Mouse (Mus musculus) midbrain, embryonic 11.5 days (tissue): ENCODE measurements at regions not wholly inside any gene's neighbourhood (a gene's known extent, or its start where the extent isn't known, plus 50 kb on each side); places are given as distances from the start of the nearest gene placed in this dataset.
"Not testable (repeated sequence)": the region's sequence is repeated elsewhere in the genome, so short reads cannot be mapped to it uniquely, and the experiment has no call there.

Experiments
- ATAC-seq: fragments of 200-750 bp; cut with Nextera tagmentation; 2 replicates; pipeline ENCODE4 v1.8.0; 2017; ENCODE audit warnings: moderate TSS enrichment, moderate library complexity; ENCODE audit not compliant: low FRiP score
- DNase-seq: peaks from one replicate; pipeline ENCODE4 v3.0.0; 2015; ENCODE audit warnings: low spot score; ENCODE audit errors: missing footprints
- H3K27ac ChIP-seq: fragments of 300-500 bp; sonication (generic); 2 replicates; pipeline ENCODE4 v1.5.1; 2014; ENCODE audit warnings: low read depth, low read length
- H3K27me3 ChIP-seq: fragments of 300-500 bp; sonication (generic); 2 replicates; pipeline ENCODE4 v1.6.1; 2014; ENCODE audit warnings: mild to moderate bottlenecking, low read length, moderate library complexity, mixed read lengths; ENCODE audit not compliant: control insufficient read depth, insufficient read depth
- H3K36me3 ChIP-seq: fragments of 300-500 bp; sonication (generic); 2 replicates; pipeline ENCODE4 v1.6.1; 2014; ENCODE audit warnings: mild to moderate bottlenecking, low read length, moderate library complexity, mixed read lengths; ENCODE audit not compliant: control insufficient read depth, insufficient read depth
- H3K4me1 ChIP-seq: fragments of 300-500 bp; sonication (generic); 2 replicates; pipeline ENCODE4 v1.6.1; 2014; ENCODE audit warnings: low read length; ENCODE audit not compliant: control insufficient read depth, insufficient read depth
- H3K4me2 ChIP-seq: fragments of 300-500 bp; sonication (generic); 2 replicates; pipeline ENCODE4 v1.6.1; 2014; ENCODE audit warnings: mild to moderate bottlenecking, moderate library complexity
- H3K4me3 ChIP-seq: fragments of 300-500 bp; sonication (generic); 2 replicates; pipeline ENCODE4 v1.5.1; 2014; ENCODE audit warnings: low read depth, low read length
- H3K9ac ChIP-seq: fragments of 300-500 bp; sonication (generic); 2 replicates; pipeline ENCODE4 v1.6.1; 2014; ENCODE audit warnings: low read length
- H3K9me3 ChIP-seq: fragments of 300-500 bp; sonication (generic); 2 replicates; pipeline ENCODE4 v1.6.1; 2016; ENCODE audit warnings: low read length; ENCODE audit not compliant: control insufficient read depth
- WGBS: fragments of 180-500 bp; shearing (Covaris S2); extraction: QIAGEN DNeasy Blood & Tissue Kit; methylation state at CpG from one replicate; pipeline ENCODE4 v1.1.7; 2014; 5-methylcytosine and 5-hydroxymethylcytosine counted together

DNA sequence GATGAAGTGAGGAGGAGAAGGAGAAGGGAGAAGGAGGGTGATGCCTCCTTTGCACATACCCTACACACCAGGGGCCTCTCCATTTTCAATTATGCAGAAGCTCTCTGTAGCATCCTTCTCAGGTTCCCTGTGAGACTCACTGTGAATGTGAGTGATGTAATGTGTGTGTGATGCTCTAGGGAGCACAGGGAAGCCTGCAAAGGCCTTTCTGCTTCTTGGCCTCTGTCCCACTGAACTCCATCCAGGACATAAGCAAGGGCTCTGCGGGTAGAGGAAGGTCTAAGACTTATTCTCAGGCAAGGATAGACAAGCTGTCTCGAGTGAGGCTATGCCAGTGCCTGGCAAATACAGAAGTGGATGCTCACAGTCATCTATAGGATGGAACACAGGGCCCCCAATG is 73.0 kb upstream of the Slc1a3 start:
- H3K27me3 ChIP-seq = no peaks in the 10 kb centered on the region
- no peak overlapping the region for H3K4me2 ChIP-seq
- ATAC-seq (no peak), DNase-seq (no peak)
- H3K9ac ChIP-seq = no peak overlapping the region
- no peaks in the 10 kb centered on the region for H3K36me3 ChIP-seq
- no peak overlapping the region for H3K27ac ChIP-seq
- no peak overlapping the region for H3K4me3 ChIP-seq
- WGBS = 72% methylated on average over 2 of the region's 2 CpGs
- peaks cover 5% of the 10 kb centered on the region for H3K4me1 ChIP-seq
- no peaks in the 10 kb centered on the region for H3K9me3 ChIP-seq

- Histone ChIP-seq H3K27me3 (no peaks in the 10 kb centered on the region), H3K9me3 (no peaks in the 10 kb centered on the region), H3K27ac (no peak overlapping the region), H3K4me2 (no peak overlapping the region), H3K9ac (no peak overlapping the region), H3K36me3 (no peaks in the 10 kb centered on the region), H3K4me1 (peaks cover 5% of the 10 kb centered on the region), H3K4me3 (no peak overlapping the region)
- DNase-seq = no peak
- no peak for ATAC-seq
- whole genome bisulfite sequencing = 71% methylated on average over 1 of the region's 1 CpGs
Measured at GRCm38 (mm10) chr15:8783036-8783435, 72.5 kb upstream of the Slc1a3 start.

DNA sequence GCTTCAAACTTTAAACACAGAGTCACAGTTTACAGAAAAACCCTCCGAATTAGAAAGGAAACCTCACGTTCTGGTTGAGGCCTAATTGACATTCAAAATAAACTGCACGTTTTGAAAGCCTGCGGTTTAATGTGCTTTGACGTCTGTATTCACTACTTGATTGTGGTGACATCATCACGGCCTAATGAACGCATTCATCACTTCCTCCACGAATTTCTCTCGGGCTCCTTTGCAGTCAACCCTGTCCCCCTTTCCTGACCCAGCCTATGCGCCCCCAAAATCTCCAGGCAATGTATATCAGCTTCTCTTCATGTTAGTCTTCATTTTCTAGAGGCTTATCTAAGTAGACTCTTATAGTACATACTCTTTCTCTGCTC is 71.6 kb upstream of the Slc1a3 start:
- no peaks in the 10 kb centered on the region for H3K36me3 ChIP-seq
- WGBS = 70% methylated on average over 10 of the region's 10 CpGs
- ATAC-seq = no peak
- no peak overlapping the region for H3K9ac ChIP-seq
- H3K27ac ChIP-seq = no peak overlapping the region
- H3K9me3 ChIP-seq = no peaks in the 10 kb centered on the region
- no peaks in the 10 kb centered on the region for H3K27me3 ChIP-seq
- no peak overlapping the region for H3K4me3 ChIP-seq
- peaks cover 5% of the 10 kb centered on the region for H3K4me1 ChIP-seq
- H3K4me2 ChIP-seq = no peak overlapping the region
- DNase-seq = no peak

- H3K9me3 ChIP-seq = no peaks in the 10 kb centered on the region
- no peak overlapping the region; the same call in 1 of the 2 replicates for H3K9ac ChIP-seq
- no peak overlapping the region for H3K4me2 ChIP-seq
- DNase-seq (peak; percentile 89), ATAC-seq (peak; percentile 88)
- no peaks in the 10 kb centered on the region for H3K27me3 ChIP-seq
- no peak overlapping the region for H3K4me3 ChIP-seq
- WGBS = 65% methylated on average over 28 of the region's 28 CpGs
- peaks cover 5% of the 10 kb centered on the region for H3K4me1 ChIP-seq
- no peaks in the 10 kb centered on the region for H3K36me3 ChIP-seq
- H3K27ac ChIP-seq = peak overlapping the region; percentile 55
Measured at GRCm38 (mm10) chr15:8781159-8782130, 70.9 kb upstream of the Slc1a3 start.

DNA sequence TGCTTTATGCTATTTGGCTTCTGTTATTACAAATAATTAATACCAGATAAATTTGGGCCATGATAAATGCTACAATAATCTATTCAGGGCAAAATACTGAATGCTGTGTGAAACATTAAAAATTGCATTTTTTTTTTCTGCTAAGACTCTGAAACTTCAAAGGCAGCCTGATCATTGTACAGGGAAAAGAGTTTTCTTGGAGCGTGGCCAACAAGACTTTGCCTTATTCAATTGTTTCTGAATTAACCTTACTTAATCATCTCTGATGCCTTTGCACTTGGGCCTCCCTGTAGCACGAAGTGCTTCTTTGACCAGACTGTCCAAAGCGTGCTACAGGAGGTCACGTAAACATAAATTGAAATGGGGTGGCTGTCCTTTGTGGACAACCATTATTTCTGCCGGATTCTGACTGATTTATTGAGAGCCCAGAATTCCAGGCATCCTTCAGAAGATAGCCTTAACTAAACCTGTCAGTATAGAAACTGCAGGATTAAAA is 69.9 kb upstream of the Slc1a3 start:
- ATAC-seq = no peak; the same call in 1 of the 2 replicates
- H3K27me3 ChIP-seq = no peaks in the 10 kb centered on the region
- H3K9ac ChIP-seq = no peak overlapping the region
- H3K4me2 ChIP-seq = no peak overlapping the region
- H3K9me3 ChIP-seq = no peaks in the 10 kb centered on the region
- DNase-seq = no peak
- peak overlapping the region; percentile 55 for H3K27ac ChIP-seq
- peaks cover 5% of the 10 kb centered on the region for H3K4me1 ChIP-seq
- no peak overlapping the region for H3K4me3 ChIP-seq
- H3K36me3 ChIP-seq = no peaks in the 10 kb centered on the region
- WGBS = 70% methylated on average over 5 of the region's 5 CpGs

DNA sequence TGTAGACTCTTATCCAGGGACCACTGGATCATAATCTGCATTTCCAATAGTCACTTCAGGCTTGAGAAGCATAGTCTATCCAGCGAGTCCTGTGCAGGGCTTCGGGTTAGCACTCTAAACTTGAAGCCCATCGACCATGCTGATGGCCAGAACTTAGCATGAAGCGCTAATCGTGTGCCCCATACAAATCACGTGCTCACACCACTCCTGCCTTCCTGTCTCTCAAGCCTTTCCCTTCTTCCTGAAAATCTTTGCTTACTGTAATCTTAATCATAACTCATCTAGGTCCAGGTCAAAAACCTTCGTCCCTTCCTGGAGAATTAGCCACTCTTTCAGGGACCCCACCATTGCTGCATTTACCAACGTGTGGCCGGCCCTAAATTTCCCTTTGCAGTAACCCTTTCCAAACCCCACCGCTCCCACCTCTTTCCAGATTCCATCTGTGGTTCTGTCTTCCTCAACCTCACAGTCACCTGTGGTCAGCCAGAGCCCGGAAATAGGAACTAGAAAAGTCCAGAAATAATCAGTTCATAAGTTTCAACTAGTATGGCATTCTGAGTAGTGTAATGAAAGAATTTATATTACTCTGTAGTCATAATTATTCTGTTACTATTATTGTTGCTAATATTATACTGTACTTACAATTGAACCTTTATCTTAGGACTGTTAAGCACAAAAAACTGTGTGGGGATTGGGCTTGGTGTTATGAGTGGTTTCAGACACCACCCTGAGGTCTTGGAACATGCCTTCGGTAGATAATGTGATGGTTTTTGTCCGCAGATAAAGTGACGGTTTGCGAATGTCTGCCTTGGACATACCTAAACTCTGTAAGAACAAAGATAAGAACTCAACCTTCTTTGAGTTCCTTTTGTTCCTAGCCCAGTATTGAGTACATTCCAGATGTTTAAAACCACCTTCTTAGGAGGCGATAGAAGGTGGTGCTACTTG is 57.3 kb upstream of the Slc1a3 start:
- no peak overlapping the region for H3K27ac ChIP-seq
- H3K4me1 ChIP-seq = no peaks in the 10 kb centered on the region
- no peaks in the 10 kb centered on the region for H3K27me3 ChIP-seq
- no peak overlapping the region for H3K4me2 ChIP-seq
- whole genome bisulfite sequencing = 92% methylated on average over 16 of the region's 16 CpGs
- H3K36me3 ChIP-seq = no peaks in the 10 kb centered on the region
- H3K9me3 ChIP-seq = no peaks in the 10 kb centered on the region
- ATAC-seq = no peak
- H3K9ac ChIP-seq = no peak overlapping the region
- DNase-seq = no peak
- no peak overlapping the region for H3K4me3 ChIP-seq

GRCm38 (mm10) chr15:8766208-8766607 is 55.6 kb upstream of the Slc1a3 start:
- not testable (repeated sequence) for H3K27ac ChIP-seq, H3K4me2 ChIP-seq, H3K9me3 ChIP-seq, H3K4me1 ChIP-seq, H3K4me3 ChIP-seq, H3K9ac ChIP-seq, H3K27me3 ChIP-seq, H3K36me3 ChIP-seq, DNase-seq, ATAC-seq

GRCm38 (mm10) chr15:8761741-8762271 is 51.2 kb upstream of the Slc1a3 start:
- Histone ChIP-seq H3K9me3 (no peaks in the 10 kb centered on the region), H3K4me2 (no peak overlapping the region), H3K4me3 (no peak overlapping the region), H3K4me1 (no peaks in the 10 kb centered on the region), H3K27ac (no peak overlapping the region), H3K36me3 (no peaks in the 10 kb centered on the region), H3K27me3 (no peaks in the 10 kb centered on the region), H3K9ac (no peak overlapping the region)
- DNase-seq (no peak), ATAC-seq (peak; percentile 61; the same call in 1 of the 2 replicates)
- WGBS = 52% methylated on average over 9 of the region's 9 CpGs
